Mouse (Mus musculus) midbrain, embryonic 16.5 days (tissue): ENCODE results near the gene Adipor2. TPM values are rescaled to one million over a fixed set of nuclear protein-coding genes. Genes with fewer than 3 reads are reported as not detected.

Experiments used
- ATAC-seq: fragments of 200-750 bp; cut with Nextera tagmentation; 2 replicates; pipeline ENCODE4 v1.8.0; 2017; ENCODE audit warnings: moderate TSS enrichment
- H3K27ac ChIP-seq: fragments of 300-500 bp; sonication (generic); 2 replicates; pipeline ENCODE4 v1.5.1; 2014; ENCODE audit warnings: mild to moderate bottlenecking, low read length, mixed read lengths
- H3K27me3 ChIP-seq: fragments of 300-500 bp; sonication (generic); 2 replicates; pipeline ENCODE4 v1.6.1; 2014; ENCODE audit warnings: low read depth, low read length, mixed read lengths; ENCODE audit not compliant: control insufficient read depth, insufficient read depth
- H3K36me3 ChIP-seq: fragments of 300-500 bp; sonication (generic); 2 replicates; pipeline ENCODE4 v1.6.1; 2014; ENCODE audit warnings: mild to moderate bottlenecking, low read length, moderate library complexity, mixed read lengths; ENCODE audit not compliant: control insufficient read depth, insufficient read depth
- H3K4me1 ChIP-seq: fragments of 300-500 bp; sonication (generic); 2 replicates; pipeline ENCODE4 v1.6.1; 2014; ENCODE audit warnings: mild to moderate bottlenecking, low read length, mixed read lengths; ENCODE audit not compliant: control insufficient read depth, insufficient read depth
- H3K4me2 ChIP-seq: fragments of 300-500 bp; sonication (generic); 2 replicates; pipeline ENCODE4 v1.6.1; 2014; ENCODE audit warnings: mild to moderate bottlenecking, low read length, mixed read lengths
- H3K4me3 ChIP-seq: fragments of 300-500 bp; sonication (generic); 2 replicates; pipeline ENCODE4 v1.5.1; 2014; ENCODE audit warnings: low read depth, mild to moderate bottlenecking, low read length, moderate library complexity, mixed read lengths
- H3K9ac ChIP-seq: fragments of 300-500 bp; sonication (generic); 2 replicates; pipeline ENCODE4 v1.6.1; 2014; ENCODE audit warnings: low read depth, low read length, mixed read lengths
- H3K9me3 ChIP-seq: fragments of 300-500 bp; sonication (generic); replicated peaks from 2 replicates; pipeline ENCODE4 v1.6.1; 2014; ENCODE audit warnings: mild to moderate bottlenecking, low read length, mixed read lengths; ENCODE audit not compliant: control insufficient read depth, poor library complexity, severe bottlenecking
- WGBS: fragments of 180-500 bp; shearing (Covaris S2); extraction: QIAGEN DNeasy Blood & Tissue Kit; methylation state at CpG from one replicate; pipeline ENCODE4 v1.1.7; 2014; 5-methylcytosine and 5-hydroxymethylcytosine counted together
- polyA plus RNA-seq: library from polyadenylated mRNA; unstranded; fragments of >200 nt; fragmentation: Nextera tagmentation; extraction: Ambion mirVana; gene quantifications from 2 replicates; pipeline ENCODE4 v1.2.1, GENCODE M21; 2015

The Adipor2 gene
- polyA plus RNA-seq, 1 experiment from 2014 or later: 32.8 TPM

- H3K4me1 ChIP-seq: no peaks in the 10 kb centered on the region
- ATAC-seq: no peak
- 87% methylated on average over 15 of the region's 15 CpGs for WGBS
These were observed 3.1 kb downstream of the Adipor2 start for GRCm38 (mm10) chr6:119414262-119415043.

GRCm38 (mm10) chr6:119412588-119412987 lies 4.9 kb downstream of the Adipor2 start:
- Histone ChIP-seq H3K4me2 (no peak overlapping the region), H3K27me3 (no peaks in the 10 kb centered on the region), H3K9ac (no peak overlapping the region), H3K36me3 (no peaks in the 10 kb centered on the region), H3K4me1 (no peaks in the 10 kb centered on the region), H3K27ac (no peak overlapping the region), H3K4me3 (no peak overlapping the region), H3K9me3 (no peaks in the 10 kb centered on the region)
- 90% methylated on average over 4 of the region's 4 CpGs for WGBS
- ATAC-seq: no peak

More at GRCm38 (mm10) chr6:119414262-119415043, 3.1 kb downstream of the Adipor2 start:
- Histone ChIP-seq H3K27ac (no peak overlapping the region), H3K27me3 (no peaks in the 10 kb centered on the region), H3K4me3 (no peak overlapping the region), H3K36me3 (no peaks in the 10 kb centered on the region), H3K9me3 (no peaks in the 10 kb centered on the region), H3K4me2 (no peak overlapping the region), H3K9ac (no peak overlapping the region)

DNA sequence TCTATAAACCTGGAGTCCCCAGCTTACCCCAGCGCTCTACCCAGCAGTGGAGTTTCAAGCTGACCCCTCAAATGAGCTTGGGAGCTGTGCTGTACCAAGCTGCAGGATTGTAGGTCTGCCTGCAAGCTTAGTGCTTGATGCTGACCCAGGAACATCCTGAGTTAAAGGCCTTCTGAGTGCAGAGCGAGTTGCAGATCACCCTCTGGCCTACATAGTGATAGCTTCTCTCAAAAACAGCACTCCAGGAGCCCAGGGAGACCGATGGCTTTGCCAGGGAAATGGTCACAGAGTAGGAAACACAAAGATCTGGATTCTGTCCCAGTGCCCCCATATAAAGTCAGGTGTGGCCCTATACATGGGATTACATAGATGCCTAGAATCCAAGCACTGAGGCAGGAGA lies 6.0 kb downstream of the Adipor2 start:
- Histone ChIP-seq H3K4me2 (no peak overlapping the region), H3K4me1 (no peaks in the 10 kb centered on the region), H3K4me3 (no peak overlapping the region), H3K9me3 (no peaks in the 10 kb centered on the region), H3K36me3 (no peaks in the 10 kb centered on the region), H3K27ac (no peak overlapping the region), H3K27me3 (no peaks in the 10 kb centered on the region), H3K9ac (no peak overlapping the region)
- 80% methylated on average over 3 of the region's 3 CpGs for WGBS
- ATAC-seq: no peak

- Histone ChIP-seq H3K9me3 (no peaks in the 10 kb centered on the region), H3K27ac (no peak overlapping the region), H3K27me3 (no peaks in the 10 kb centered on the region), H3K9ac (no peak overlapping the region), H3K36me3 (no peaks in the 10 kb centered on the region), H3K4me2 (no peak overlapping the region), H3K4me3 (no peak overlapping the region), H3K4me1 (no peaks in the 10 kb centered on the region)
- ATAC-seq: no peak
- WGBS: 70% methylated on average over 1 of the region's 1 CpGs
These were observed 7.7 kb downstream of the Adipor2 start for GRCm38 (mm10) chr6:119409766-119410165.

DNA sequence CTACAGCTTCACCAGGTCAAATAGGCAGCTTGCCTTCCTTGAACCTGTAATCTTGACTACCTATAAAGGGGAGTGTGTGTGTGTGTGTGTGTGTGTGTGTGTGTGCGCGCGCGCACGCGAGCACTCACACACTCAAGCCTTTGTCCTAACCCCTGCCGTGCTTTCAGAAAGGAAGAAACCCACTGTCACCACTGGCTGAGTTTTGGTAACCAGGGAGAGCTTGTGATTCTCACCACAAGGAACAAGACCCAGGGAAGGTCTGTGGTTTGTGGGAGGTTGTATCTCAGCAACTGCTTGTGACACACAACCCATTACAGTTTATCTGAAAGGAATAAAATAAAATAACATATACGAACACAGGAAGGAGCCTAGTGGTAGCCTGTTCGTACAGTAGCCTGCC lies 8.9 kb downstream of the Adipor2 start:
- ATAC-seq: no peak
- Histone ChIP-seq H3K27me3 (no peaks in the 10 kb centered on the region), H3K9me3 (no peaks in the 10 kb centered on the region), H3K4me2 (no peak overlapping the region), H3K27ac (no peak overlapping the region), H3K4me1 (no peaks in the 10 kb centered on the region), H3K36me3 (no peaks in the 10 kb centered on the region), H3K9ac (no peak overlapping the region), H3K4me3 (no peak overlapping the region)
- 57% methylated on average over 9 of the region's 9 CpGs for WGBS

DNA sequence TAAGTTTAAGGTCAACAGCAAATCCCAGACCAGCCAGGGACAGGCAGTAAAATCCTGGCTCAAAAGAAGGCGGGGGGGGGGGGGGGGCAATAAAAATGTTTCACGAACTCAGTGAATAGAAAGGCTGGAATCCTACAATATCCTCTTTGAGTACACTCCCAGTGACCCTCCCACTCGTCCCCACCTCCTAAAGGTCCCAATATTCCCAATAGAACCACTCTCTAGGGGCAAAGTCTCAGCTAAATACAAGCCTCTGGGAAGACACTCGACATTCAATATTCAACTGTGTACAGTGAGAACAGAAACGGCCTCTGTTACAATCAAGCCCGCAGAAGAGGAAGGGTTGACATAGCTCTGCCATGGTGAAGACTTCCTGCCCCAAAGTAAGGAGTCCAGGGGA lies 9.7 kb downstream of the Adipor2 start:
- Histone ChIP-seq H3K27ac (no peak overlapping the region), H3K9me3 (no peaks in the 10 kb centered on the region), H3K9ac (no peak overlapping the region), H3K36me3 (no peaks in the 10 kb centered on the region), H3K27me3 (no peaks in the 10 kb centered on the region), H3K4me2 (no peak overlapping the region), H3K4me3 (no peak overlapping the region), H3K4me1 (no peaks in the 10 kb centered on the region)
- no peak for ATAC-seq
- WGBS: 66% methylated on average over 6 of the region's 6 CpGs

DNA sequence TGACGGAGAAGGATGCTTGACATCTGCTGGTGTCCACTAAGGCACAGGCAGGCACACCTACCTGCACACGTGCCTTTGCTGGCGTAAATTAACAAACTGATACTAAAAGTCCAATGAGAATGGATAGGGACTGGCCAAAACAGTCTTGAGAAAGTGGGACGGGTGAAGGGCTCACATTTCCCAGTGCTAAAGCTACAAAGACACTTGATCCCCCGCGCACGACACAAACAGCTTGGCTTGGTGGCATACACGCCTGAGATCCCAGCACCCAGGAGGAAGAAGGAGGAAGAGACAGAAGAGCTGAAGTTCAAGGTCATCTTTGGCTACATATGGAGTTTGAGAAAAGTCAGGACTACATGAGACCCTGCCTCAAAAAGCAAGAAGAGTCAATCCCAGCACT lies 11.0 kb downstream of the Adipor2 start:
- no peak overlapping the region for H3K27ac ChIP-seq
- no peaks in the 10 kb centered on the region for H3K9me3 ChIP-seq
- H3K36me3 ChIP-seq: no peaks in the 10 kb centered on the region
- no peak for ATAC-seq
- no peak overlapping the region for H3K4me3 ChIP-seq
- 87% methylated on average over 8 of the region's 8 CpGs for WGBS
- no peaks in the 10 kb centered on the region for H3K27me3 ChIP-seq
- no peaks in the 10 kb centered on the region for H3K4me1 ChIP-seq
- no peak overlapping the region for H3K9ac ChIP-seq
- no peak overlapping the region for H3K4me2 ChIP-seq

DNA sequence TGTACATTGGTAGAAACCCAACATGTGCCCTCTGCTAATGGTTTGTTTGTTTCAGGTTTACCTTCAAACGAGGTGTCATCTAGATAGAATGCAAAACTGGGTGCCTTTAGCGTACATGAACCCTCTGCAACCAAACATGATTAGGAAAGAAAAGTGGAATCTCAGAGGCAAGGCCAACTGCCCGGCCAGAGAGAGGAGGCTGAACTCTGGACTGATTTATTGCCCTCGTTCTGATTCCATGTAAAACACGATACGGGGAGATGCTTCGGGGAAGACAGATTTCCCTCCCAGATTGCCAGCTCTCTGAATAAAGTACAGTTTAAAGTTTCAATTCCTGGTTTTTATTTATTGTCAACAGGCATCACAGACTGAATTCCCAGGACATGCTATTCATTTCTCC lies 12.2 kb downstream of the Adipor2 start:
- no peak overlapping the region for H3K4me3 ChIP-seq
- 87% methylated on average over 7 of the region's 7 CpGs for WGBS
- H3K27ac ChIP-seq: no peak overlapping the region
- no peaks in the 10 kb centered on the region for H3K36me3 ChIP-seq
- H3K4me2 ChIP-seq: no peak overlapping the region
- no peaks in the 10 kb centered on the region for H3K9me3 ChIP-seq
- no peaks in the 10 kb centered on the region for H3K4me1 ChIP-seq
- no peak overlapping the region for H3K9ac ChIP-seq
- no peak for ATAC-seq
- H3K27me3 ChIP-seq: no peaks in the 10 kb centered on the region

GRCm38 (mm10) chr6:119404854-119405253 lies 12.7 kb downstream of the Adipor2 start:
- no peak overlapping the region for H3K9ac ChIP-seq
- H3K27ac ChIP-seq: no peak overlapping the region
- H3K9me3 ChIP-seq: no peaks in the 10 kb centered on the region
- H3K36me3 ChIP-seq: no peaks in the 10 kb centered on the region
- no peaks in the 10 kb centered on the region for H3K4me1 ChIP-seq
- 93% methylated on average over 4 of the region's 4 CpGs for WGBS
- no peak overlapping the region for H3K4me2 ChIP-seq
- no peak overlapping the region for H3K4me3 ChIP-seq
- no peaks in the 10 kb centered on the region for H3K27me3 ChIP-seq
- ATAC-seq: no peak
